Mouse (Mus musculus) ES-Bruce4 (cell line): ENCODE measurements around the gene Aqp11. TPM values are rescaled to one million over a fixed set of nuclear protein-coding genes. Genes with fewer than 3 reads are reported as not detected.
A peak's percentile ranks its signal among the peaks of the same experiment; 100 is the strongest.

Experiments
- H3K27ac ChIP-seq: 2 replicates; pipeline ENCODE4 v1.5.1; 2012; ENCODE audit warnings: low read length, inconsistent platforms; ENCODE audit not compliant: insufficient read depth
- H3K27me3 ChIP-seq: 2 replicates; pipeline ENCODE4 v1.6.1; 2012; ENCODE audit warnings: mild to moderate bottlenecking, low read length, inconsistent platforms; ENCODE audit not compliant: control insufficient read depth, poor library complexity, insufficient read depth, severe bottlenecking
- H3K36me3 ChIP-seq: 2 replicates; pipeline ENCODE4 v1.6.1; 2012; ENCODE audit warnings: inconsistent platforms, mild to moderate bottlenecking, low read length, moderate library complexity; ENCODE audit not compliant: control insufficient read depth, poor library complexity, insufficient read depth, severe bottlenecking
- H3K4me1 ChIP-seq: one replicate; pipeline ENCODE4 v1.8.1; 2011; ENCODE audit warnings: low read length; ENCODE audit not compliant: control insufficient read depth, insufficient read depth
- H3K4me3 ChIP-seq: 2 replicates; pipeline ENCODE4 v1.5.1; 2011; ENCODE audit warnings: low read depth, mild to moderate bottlenecking, low read length
- H3K9ac ChIP-seq: 2 replicates; pipeline ENCODE4 v1.6.1; 2012; ENCODE audit warnings: low read depth, mild to moderate bottlenecking, inconsistent platforms; ENCODE audit not compliant: poor library complexity, severe bottlenecking
- H3K9me3 ChIP-seq: replicated peaks from 2 replicates; pipeline ENCODE4 v1.6.1; 2012; ENCODE audit warnings: mild to moderate bottlenecking, low read length, inconsistent platforms; ENCODE audit not compliant: control insufficient read depth, poor library complexity, insufficient read depth, severe bottlenecking
- CTCF ChIP-seq: IDR thresholded peaks from one replicate; pipeline ENCODE4 v1.8.1; 2011; ENCODE audit warnings: low read depth, low read length
- EP300 ChIP-seq: IDR thresholded peaks from 2 replicates; pipeline ENCODE4 v1.6.1; 2011; ENCODE audit warnings: low read depth, low read length; ENCODE audit not compliant: insufficient read depth
- POLR2A ChIP-seq: IDR thresholded peaks from one replicate; pipeline ENCODE4 v1.8.1; 2011; ENCODE audit warnings: low read length; ENCODE audit not compliant: insufficient read depth
- polyA plus RNA-seq: library from polyadenylated mRNA; stranded (reverse); fragments of >200 nt; gene quantifications from 2 replicates; pipeline ENCODE4 v1.2.4, GENCODE M21; 2011; ENCODE audit warnings: low read depth; ENCODE audit not compliant: missing spikeins, insufficient read depth, insufficient read length

Aqp11 gene
- polyA plus RNA-seq, 1 experiment = 4.6 TPM

DNA sequence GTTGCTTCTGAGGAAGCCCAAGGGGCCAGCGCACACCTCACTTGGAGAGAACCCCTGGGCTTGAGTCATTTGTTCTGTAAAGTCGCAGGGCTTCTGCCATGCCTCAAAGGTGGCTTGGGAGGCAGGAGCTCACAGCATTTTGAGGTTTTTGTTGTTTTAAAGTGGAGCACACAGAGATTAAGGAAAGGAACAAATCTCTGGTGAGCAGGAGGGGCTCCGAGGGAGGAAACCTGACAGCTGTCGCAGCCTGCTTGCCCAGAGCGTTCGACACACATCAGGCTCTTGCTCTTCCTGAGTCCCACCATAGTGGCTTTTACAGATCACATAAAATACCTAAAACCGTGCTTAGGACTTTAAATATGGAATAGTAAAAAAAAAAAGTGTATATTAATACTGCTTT is 11.3 kb downstream of the Aqp11 start:
- TF ChIP-seq CTCF (no peak), POLR2A (no peak), EP300 (no peak)
- H3K4me1 ChIP-seq = peaks cover 3% of the 10 kb centered on the region
- H3K36me3 ChIP-seq = 0 out of 2 replicates have a peak, but pooled peaks cover 2% of the 10 kb centered on the region
- no peaks in the 10 kb centered on the region for H3K27me3 ChIP-seq
- H3K27ac ChIP-seq = no peak overlapping the region
- H3K4me3 ChIP-seq = no peak overlapping the region
- H3K9me3 ChIP-seq = no peaks in the 10 kb centered on the region
- no peak overlapping the region for H3K9ac ChIP-seq

DNA sequence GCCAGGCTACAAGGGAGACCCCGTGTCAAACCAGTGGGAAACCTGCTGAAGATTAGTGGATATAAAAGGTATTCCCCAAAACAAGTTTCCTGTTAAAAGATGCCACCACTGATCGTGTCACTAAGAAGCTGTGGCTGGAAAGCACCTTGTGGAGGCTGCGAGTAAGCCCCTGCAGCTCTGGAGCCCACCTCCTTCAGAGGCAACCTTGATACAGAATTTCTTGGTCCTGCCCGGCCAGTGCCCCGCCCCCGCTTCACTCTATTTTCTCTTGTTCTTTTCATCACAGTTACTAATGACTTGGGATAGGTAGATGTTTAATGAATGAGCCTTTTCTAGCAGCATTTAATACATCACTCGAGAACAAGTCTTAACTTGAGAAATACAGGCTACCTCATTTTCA is 12.0 kb downstream of the Aqp11 start:
- no peak overlapping the region for H3K4me3 ChIP-seq
- H3K27ac ChIP-seq = no peak overlapping the region
- no peaks in the 10 kb centered on the region for H3K9me3 ChIP-seq
- TF ChIP-seq CTCF = no peak
- TF ChIP-seq POLR2A = no peak
- no peak for TF ChIP-seq EP300
- H3K9ac ChIP-seq = no peak overlapping the region
- no peaks in the 10 kb centered on the region for H3K27me3 ChIP-seq
- 0 out of 2 replicates have a peak, but pooled peaks cover 2% of the 10 kb centered on the region for H3K36me3 ChIP-seq
- peaks cover 3% of the 10 kb centered on the region for H3K4me1 ChIP-seq

DNA sequence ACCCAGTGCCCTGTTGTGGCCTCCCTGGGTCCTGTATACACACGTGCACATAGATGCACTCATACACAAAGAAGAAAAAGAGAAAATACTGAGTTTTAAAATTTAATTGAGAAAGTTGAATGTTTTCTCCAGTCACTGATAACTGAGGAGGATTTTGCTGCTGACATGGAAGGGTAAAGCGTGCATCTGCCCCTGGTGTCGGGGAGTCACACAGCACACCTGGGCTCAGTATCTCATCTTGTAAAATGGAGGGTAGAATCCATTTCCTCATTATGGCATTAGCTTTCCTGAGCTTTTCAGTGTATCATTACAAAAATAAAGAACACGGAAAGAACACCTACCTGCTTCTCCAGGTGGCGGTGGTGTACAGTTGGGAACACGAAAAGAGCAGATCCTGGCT is 12.7 kb downstream of the Aqp11 start:
- Histone ChIP-seq H3K9me3 (no peaks in the 10 kb centered on the region), H3K36me3 (0 out of 2 replicates have a peak, but pooled peaks cover 2% of the 10 kb centered on the region), H3K27me3 (no peaks in the 10 kb centered on the region), H3K27ac (no peak overlapping the region), H3K4me1 (peaks cover 3% of the 10 kb centered on the region), H3K4me3 (no peak overlapping the region), H3K9ac (no peak overlapping the region)
- no peak for TF ChIP-seq EP300
- TF ChIP-seq CTCF = no peak
- TF ChIP-seq POLR2A = no peak

GRCm38 (mm10) chr7:97723646-97724538 is 14.2 kb downstream of the Aqp11 start:
- Histone ChIP-seq H3K9ac (no peak overlapping the region), H3K4me3 (no peak overlapping the region), H3K9me3 (no peaks in the 10 kb centered on the region), H3K27me3 (no peaks in the 10 kb centered on the region), H3K36me3 (0 out of 2 replicates have a peak, but pooled peaks cover 2% of the 10 kb centered on the region), H3K27ac (no peak overlapping the region), H3K4me1 (peaks cover 3% of the 10 kb centered on the region)
- TF ChIP-seq EP300 (no peak), CTCF (no peak), POLR2A (no peak)

DNA sequence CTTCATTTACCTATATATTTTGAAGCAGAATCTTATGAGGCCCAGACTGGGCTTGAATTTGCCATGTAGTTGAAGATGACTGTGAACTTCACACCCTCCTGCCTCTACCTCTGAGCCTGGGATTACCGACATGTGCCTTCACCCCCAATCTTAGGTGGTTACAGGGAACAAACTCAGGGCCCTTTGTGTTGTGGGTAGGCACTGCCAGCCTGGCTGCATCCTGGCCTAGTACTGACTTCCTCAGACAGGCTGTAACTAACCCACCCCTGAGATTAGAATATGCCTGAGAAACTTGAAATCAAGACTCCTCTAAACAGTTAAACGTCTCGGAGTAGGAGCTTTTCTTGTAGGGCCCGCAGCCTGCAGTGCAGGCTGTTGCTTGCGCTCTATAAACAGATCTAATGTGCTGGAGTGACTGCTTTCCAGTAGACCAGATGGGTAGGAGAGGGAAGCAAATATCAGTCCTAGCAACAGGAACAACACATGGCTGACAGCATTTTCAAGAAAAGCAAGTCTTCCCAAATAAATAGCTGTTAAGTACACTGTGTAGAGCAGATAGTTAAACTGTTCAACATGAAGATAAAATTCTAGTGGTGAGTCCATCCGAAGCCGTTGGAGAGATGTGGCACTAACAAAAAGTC is 15.7 kb downstream of the Aqp11 start:
- Histone ChIP-seq H3K9ac (no peak overlapping the region), H3K27me3 (no peaks in the 10 kb centered on the region), H3K27ac (no peak overlapping the region), H3K9me3 (no peaks in the 10 kb centered on the region), H3K4me1 (peaks cover 4% of the 10 kb centered on the region), H3K36me3 (0 out of 2 replicates have a peak, but pooled peaks cover 8% of the 10 kb centered on the region), H3K4me3 (no peak overlapping the region)
- TF ChIP-seq CTCF (no peak), EP300 (no peak), POLR2A (no peak)

DNA sequence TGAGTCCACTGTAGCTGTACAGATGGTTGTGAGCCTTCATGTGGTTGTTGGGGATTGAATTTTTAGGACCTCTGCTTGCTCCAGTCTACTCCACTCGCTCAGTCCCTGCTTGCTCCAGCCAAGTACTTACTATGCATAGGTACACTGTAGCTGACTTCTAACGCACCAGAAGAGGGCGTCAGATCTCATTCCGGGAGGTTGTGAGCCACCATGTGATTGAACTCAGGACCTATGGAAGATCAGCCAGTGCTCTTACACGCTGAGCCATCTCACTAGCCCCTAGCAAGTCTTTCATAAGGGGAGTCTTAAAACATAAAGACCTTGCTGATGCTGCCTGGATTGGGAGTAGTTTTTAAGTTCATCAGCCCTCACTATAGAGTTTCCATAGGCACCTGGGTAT is 18.0 kb downstream of the Aqp11 start:
- Histone ChIP-seq H3K4me1 (peaks cover 1% of the 10 kb centered on the region), H3K4me3 (no peak overlapping the region), H3K9ac (no peak overlapping the region), H3K36me3 (peaks cover 26% of the 10 kb centered on the region), H3K9me3 (no peaks in the 10 kb centered on the region), H3K27ac (no peak overlapping the region), H3K27me3 (no peaks in the 10 kb centered on the region)
- TF ChIP-seq CTCF (peak; percentile 42), POLR2A (no peak), EP300 (no peak)
